Mouse (Mus musculus): ENCODE data around the gene Fosb. TPM values are rescaled to one million over a fixed set of nuclear protein-coding genes. Genes with fewer than 3 reads are reported as not detected.
A peak's percentile ranks its signal among the peaks of the same experiment; 100 is the strongest.

Fosb gene
- polyA plus RNA-seq, 1 experiment from 2014 or later = 0.20 TPM

DNA sequence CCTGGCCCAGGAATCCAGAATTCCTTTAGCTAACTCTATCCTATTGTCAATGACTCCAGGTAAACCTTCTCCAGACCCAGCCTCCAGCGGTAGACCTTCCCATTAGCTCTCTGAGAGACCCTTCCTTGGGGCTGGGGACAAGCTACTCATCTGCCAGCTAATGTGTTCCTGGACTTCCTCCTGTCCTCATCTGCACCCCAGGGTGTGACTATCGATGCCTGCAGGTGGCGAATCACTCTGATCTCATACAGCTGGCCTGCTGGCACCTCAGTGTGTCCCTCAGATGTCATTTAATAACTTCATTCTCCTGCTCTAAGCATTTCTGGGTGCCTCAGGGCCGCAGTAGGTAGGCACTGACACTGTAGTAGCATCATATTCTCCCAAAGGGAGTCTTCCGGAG lies 17.9 kb upstream of the Fosb start:
- Histone ChIP-seq H3K27me3 (no peaks in the 10 kb centered on the region), H3K4me2 (peak overlapping the region; percentile 77), H3K36me3 (no peaks in the 10 kb centered on the region), H3K9ac (peak overlapping the region; percentile 35; the same call in 1 of the 2 replicates), H3K4me3 (no peak overlapping the region), H3K9me3 (replicated peaks) (no peaks in the 10 kb centered on the region), H3K4me1 (replicated peaks) (peaks cover 28% of the 10 kb centered on the region), H3K27ac (peak overlapping the region; percentile 82)
- ATAC-seq (replicated peaks; ENCODE audit: insufficient number of reproducible peaks, insufficient read depth, low FRiP score, low read depth) = no peak
- WGBS = 67% methylated on average over 5 of the region's 5 CpGs

- no peaks in the 10 kb centered on the region for H3K27me3 ChIP-seq
- ATAC-seq (replicated peaks; ENCODE audit: insufficient number of reproducible peaks, insufficient read depth, low FRiP score, low read depth) = peak; percentile 78
- H3K4me3 ChIP-seq = peak overlapping the region; percentile 47
- peak overlapping the region; percentile 36 for H3K9ac ChIP-seq
- peak overlapping the region; percentile 77 for H3K4me2 ChIP-seq
- peak overlapping the region; percentile 82 for H3K27ac ChIP-seq
- H3K4me1 ChIP-seq (replicated peaks) = peaks cover 24% of the 10 kb centered on the region
- under 1% methylated on average over 22 of the region's 22 CpGs for WGBS
- no peaks in the 10 kb centered on the region for H3K9me3 ChIP-seq (replicated peaks)
- H3K36me3 ChIP-seq = no peaks in the 10 kb centered on the region
These were observed 17.3 kb upstream of the Fosb start for GRCm38 (mm10) chr7:19327128-19327527.

GRCm38 (mm10) chr7:19326359-19326758 lies 16.5 kb upstream of the Fosb start:
- Histone ChIP-seq H3K9me3 (replicated peaks) (no peaks in the 10 kb centered on the region), H3K36me3 (no peaks in the 10 kb centered on the region), H3K27me3 (no peaks in the 10 kb centered on the region), H3K4me1 (replicated peaks) (peaks cover 24% of the 10 kb centered on the region), H3K4me2 (peak overlapping the region; percentile 77), H3K9ac (peak overlapping the region; percentile 36), H3K27ac (peak overlapping the region; percentile 82), H3K4me3 (peak overlapping the region; percentile 47)
- ATAC-seq (replicated peaks; ENCODE audit: insufficient number of reproducible peaks, insufficient read depth, low FRiP score, low read depth) = peak; percentile 61
- 1% methylated on average over 20 of the region's 20 CpGs for WGBS

- H3K27me3 ChIP-seq = no peaks in the 10 kb centered on the region
- 65% methylated on average over 21 of the region's 21 CpGs for WGBS
- no peaks in the 10 kb centered on the region for H3K9me3 ChIP-seq (replicated peaks)
- H3K27ac ChIP-seq = peak overlapping the region; percentile 82; the same call in 1 of the 2 replicates
- peak overlapping the region; percentile 77 for H3K4me2 ChIP-seq
- peak overlapping the region; percentile 47; the same call in 1 of the 2 replicates for H3K4me3 ChIP-seq
- H3K9ac ChIP-seq = peak overlapping the region; percentile 36; the same call in 1 of the 2 replicates
- no peak for ATAC-seq (replicated peaks; ENCODE audit: insufficient number of reproducible peaks, insufficient read depth, low FRiP score, low read depth)
- H3K4me1 ChIP-seq (replicated peaks) = peaks cover 28% of the 10 kb centered on the region
- H3K36me3 ChIP-seq = no peaks in the 10 kb centered on the region
These were observed 15.7 kb upstream of the Fosb start for GRCm38 (mm10) chr7:19325262-19326199.

- Histone ChIP-seq H3K9ac (no peak overlapping the region), H3K27ac (no peak overlapping the region), H3K4me1 (replicated peaks) (peaks cover 38% of the 10 kb centered on the region), H3K4me2 (no peak overlapping the region), H3K9me3 (replicated peaks) (no peaks in the 10 kb centered on the region), H3K36me3 (no peaks in the 10 kb centered on the region), H3K27me3 (no peaks in the 10 kb centered on the region), H3K4me3 (no peak overlapping the region)
- 83% methylated on average over 11 of the region's 11 CpGs for WGBS
- ATAC-seq (replicated peaks; ENCODE audit: insufficient number of reproducible peaks, insufficient read depth, low FRiP score, low read depth) = no peak
These were observed 14.4 kb upstream of the Fosb start for GRCm38 (mm10) chr7:19324221-19324620.

DNA sequence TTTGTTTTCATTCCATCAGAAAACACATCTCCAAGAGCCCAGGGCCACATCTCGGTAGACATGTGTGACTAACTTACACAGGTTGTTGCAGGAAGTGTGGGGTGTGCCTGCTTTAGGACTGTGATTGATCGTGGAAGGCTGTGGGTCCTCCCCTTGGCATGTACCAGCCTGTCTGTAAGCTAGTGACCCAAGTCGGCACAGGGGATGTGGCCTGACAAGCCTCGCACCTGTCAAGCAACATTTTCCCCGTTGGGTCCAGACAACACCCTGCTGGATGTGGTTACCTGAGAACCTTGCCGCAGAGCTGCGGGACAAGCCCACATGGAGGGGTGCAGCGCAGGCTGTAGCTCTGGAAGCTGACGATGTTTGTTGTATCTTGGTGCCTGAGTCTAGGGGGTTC lies 12.6 kb upstream of the Fosb start:
- no peak for ATAC-seq (replicated peaks; ENCODE audit: insufficient number of reproducible peaks, insufficient read depth, low FRiP score, low read depth)
- H3K36me3 ChIP-seq = no peaks in the 10 kb centered on the region
- H3K9me3 ChIP-seq (replicated peaks) = no peaks in the 10 kb centered on the region
- peaks cover 32% of the 10 kb centered on the region for H3K4me1 ChIP-seq (replicated peaks)
- 36% methylated on average over 9 of the region's 9 CpGs for WGBS
- H3K27me3 ChIP-seq = no peaks in the 10 kb centered on the region
- no peak overlapping the region for H3K9ac ChIP-seq
- H3K4me3 ChIP-seq = no peak overlapping the region
- no peak overlapping the region for H3K27ac ChIP-seq
- no peak overlapping the region for H3K4me2 ChIP-seq

DNA sequence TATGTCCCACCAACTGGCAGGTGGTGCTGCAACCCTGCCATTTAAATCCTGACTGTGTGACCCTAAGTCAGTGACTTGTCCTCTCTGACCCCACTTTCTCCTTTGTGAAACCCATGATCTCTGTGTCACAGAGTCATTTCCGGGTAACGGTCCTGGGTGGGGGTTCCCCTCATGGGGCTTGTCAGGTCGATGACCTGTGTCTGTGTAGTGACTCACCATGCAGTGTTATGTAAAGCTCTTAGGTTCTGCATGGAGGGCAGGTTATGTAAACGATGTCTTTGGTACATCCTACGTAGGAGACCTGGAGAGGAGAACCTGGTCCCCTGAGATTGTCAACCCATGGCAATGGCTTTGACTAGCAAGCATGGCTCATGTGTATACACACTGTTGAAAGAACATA lies 11.6 kb upstream of the Fosb start:
- Histone ChIP-seq H3K4me2 (no peak overlapping the region), H3K36me3 (no peaks in the 10 kb centered on the region), H3K4me3 (no peak overlapping the region), H3K27me3 (no peaks in the 10 kb centered on the region), H3K9me3 (replicated peaks) (no peaks in the 10 kb centered on the region), H3K9ac (no peak overlapping the region), H3K4me1 (replicated peaks) (peaks cover 28% of the 10 kb centered on the region), H3K27ac (no peak overlapping the region)
- WGBS = 54% methylated on average over 5 of the region's 5 CpGs
- no peak for ATAC-seq (replicated peaks; ENCODE audit: insufficient number of reproducible peaks, insufficient read depth, low FRiP score, low read depth)

DNA sequence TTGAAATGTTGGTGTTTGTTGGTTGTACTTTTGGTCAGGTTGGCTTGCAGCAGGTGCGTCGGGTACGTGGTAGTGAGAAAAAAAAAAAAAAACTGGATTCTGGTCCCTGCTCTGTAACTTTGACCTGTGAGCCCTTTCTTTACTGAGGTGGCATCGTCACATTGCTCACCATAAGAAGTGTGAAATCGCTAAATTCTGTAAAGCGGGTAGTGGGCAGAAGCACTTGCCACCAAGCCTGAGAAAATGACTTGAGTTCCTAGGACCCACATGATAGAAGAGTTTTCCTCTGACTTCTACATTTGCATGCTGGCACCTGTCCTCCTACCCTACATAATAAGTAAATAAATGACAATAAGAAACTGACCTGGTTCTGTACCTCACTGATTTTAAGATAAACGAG lies 10.8 kb upstream of the Fosb start:
- ATAC-seq (replicated peaks; ENCODE audit: insufficient number of reproducible peaks, insufficient read depth, low FRiP score, low read depth) = no peak
- Histone ChIP-seq H3K36me3 (no peaks in the 10 kb centered on the region), H3K9me3 (replicated peaks) (no peaks in the 10 kb centered on the region), H3K4me3 (no peak overlapping the region), H3K27me3 (no peaks in the 10 kb centered on the region), H3K27ac (no peak overlapping the region), H3K4me2 (peak overlapping the region; percentile 88), H3K4me1 (replicated peaks) (peaks cover 21% of the 10 kb centered on the region), H3K9ac (no peak overlapping the region)
- WGBS = 42% methylated on average over 7 of the region's 7 CpGs

- H3K36me3 ChIP-seq = no peaks in the 10 kb centered on the region
- H3K27ac ChIP-seq = 0 out of 2 replicates have a peak overlapping the region, but pooled peaks have one; percentile 39
- H3K27me3 ChIP-seq = no peaks in the 10 kb centered on the region
- H3K4me2 ChIP-seq = peak overlapping the region; percentile 88
- H3K9ac ChIP-seq = peak overlapping the region; percentile 55
- H3K9me3 ChIP-seq (replicated peaks) = no peaks in the 10 kb centered on the region
- H3K4me3 ChIP-seq = peak overlapping the region; percentile 52
- peak; percentile 90 for ATAC-seq (replicated peaks; ENCODE audit: insufficient number of reproducible peaks, insufficient read depth, low FRiP score, low read depth)
- peaks cover 20% of the 10 kb centered on the region for H3K4me1 ChIP-seq (replicated peaks)
- under 1% methylated on average over 40 of the region's 41 CpGs for WGBS
These were observed 10.1 kb upstream of the Fosb start for GRCm38 (mm10) chr7:19319906-19320305.

DNA sequence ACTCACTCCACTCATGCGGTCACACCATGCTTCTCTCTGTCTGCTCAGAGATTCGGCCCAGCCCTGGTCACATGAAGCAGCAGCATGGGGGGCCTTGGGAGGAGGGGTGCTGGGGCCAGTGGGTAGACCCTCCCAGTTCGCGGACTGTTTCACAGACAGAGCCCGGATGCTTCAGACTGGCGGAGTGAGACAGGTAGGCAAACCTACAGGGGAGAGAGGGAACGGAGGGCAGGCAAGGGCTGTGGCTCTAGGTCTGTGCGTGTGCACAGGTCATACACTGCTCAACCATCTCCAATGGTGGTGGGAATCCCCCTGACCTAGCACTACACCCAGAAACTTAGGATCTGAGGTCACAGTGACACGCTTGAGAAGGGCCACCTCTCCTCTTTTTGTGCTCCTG lies 9.6 kb upstream of the Fosb start:
- H3K4me3 ChIP-seq = peak overlapping the region; percentile 52
- H3K36me3 ChIP-seq = no peaks in the 10 kb centered on the region
- H3K27ac ChIP-seq = 0 out of 2 replicates have a peak overlapping the region, but pooled peaks have one; percentile 39
- H3K9me3 ChIP-seq (replicated peaks) = no peaks in the 10 kb centered on the region
- peak; percentile 27; the same call in 1 of the 2 replicates for ATAC-seq (replicated peaks; ENCODE audit: insufficient number of reproducible peaks, insufficient read depth, low FRiP score, low read depth)
- peak overlapping the region; percentile 88 for H3K4me2 ChIP-seq
- no peaks in the 10 kb centered on the region for H3K27me3 ChIP-seq
- WGBS = 13% methylated on average over 9 of the region's 9 CpGs
- H3K9ac ChIP-seq = peak overlapping the region; percentile 55
- H3K4me1 ChIP-seq (replicated peaks) = peaks cover 20% of the 10 kb centered on the region

GRCm38 (mm10) chr7:19318676-19319075 lies 8.8 kb upstream of the Fosb start:
- no peaks in the 10 kb centered on the region for H3K36me3 ChIP-seq
- no peak overlapping the region for H3K9ac ChIP-seq
- H3K9me3 ChIP-seq (replicated peaks) = no peaks in the 10 kb centered on the region
- H3K27me3 ChIP-seq = no peaks in the 10 kb centered on the region
- H3K27ac ChIP-seq = no peak overlapping the region
- H3K4me1 ChIP-seq (replicated peaks) = peaks cover 20% of the 10 kb centered on the region
- H3K4me3 ChIP-seq = no peak overlapping the region
- ATAC-seq (replicated peaks; ENCODE audit: insufficient number of reproducible peaks, insufficient read depth, low FRiP score, low read depth) = no peak
- no peak overlapping the region for H3K4me2 ChIP-seq
- WGBS = 71% methylated on average over 7 of the region's 7 CpGs

Data from heart, embryonic 15.5 days (tissue).